In the genomic region with DNA sequence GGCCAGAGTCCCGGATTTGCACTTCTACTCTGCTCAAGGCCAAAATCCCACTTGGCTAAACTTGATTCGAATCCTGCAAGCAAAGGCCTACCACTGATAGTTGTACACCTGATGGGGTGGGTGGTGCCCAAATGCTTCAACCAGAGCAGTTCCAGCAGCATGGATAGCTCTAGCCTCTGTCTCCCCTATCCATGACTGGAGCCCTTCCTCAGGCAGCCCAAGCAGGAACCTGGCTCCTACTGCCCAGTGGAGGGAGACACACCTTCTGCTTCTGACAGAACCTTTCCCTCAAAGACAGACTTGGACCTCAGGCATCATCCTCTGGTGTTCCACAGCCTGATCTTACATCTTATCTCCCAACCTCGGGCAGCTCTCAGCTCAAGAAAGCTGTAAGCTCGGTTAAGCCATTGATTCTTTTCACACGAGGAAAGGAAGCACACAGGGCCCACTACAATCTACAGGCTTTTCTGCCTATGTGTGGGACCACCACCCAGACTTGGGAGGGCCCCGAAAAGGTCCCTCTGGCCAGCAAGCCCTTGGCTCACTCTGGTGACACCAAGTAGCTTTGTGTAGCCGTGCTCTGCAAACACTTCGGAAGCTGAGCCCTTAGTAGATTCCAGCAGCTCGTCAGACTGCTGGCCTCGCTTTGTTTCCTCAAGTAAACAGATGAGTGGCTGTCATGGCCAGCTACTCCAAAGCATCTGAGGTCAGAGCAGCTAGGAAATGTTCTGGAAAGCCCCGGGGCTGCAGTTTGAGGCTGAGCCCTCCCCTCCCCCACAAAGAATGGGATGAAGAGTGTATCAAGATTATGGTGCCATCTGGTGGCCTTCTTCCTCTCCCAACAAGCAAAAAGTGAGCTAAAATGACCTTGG, we compare ENCODE assay signal across 8 mouse cellular contexts. TPM values are rescaled to one million over a fixed set of nuclear protein-coding genes. Genes with fewer than 3 reads are reported as not detected.
DNase-seq lines count a peak whose midpoint lies in the region; ATAC-seq and TF ChIP-seq lines count a peak whose summit lies in the region.

No protein-coding gene starts in this region.

- peak overlapping the region; percentile 18; the same call in 1 of the 2 replicates for H3K27ac ChIP-seq in embryonic facial prominence, embryonic 13.5 days
- H3K27ac ChIP-seq in kidney, adult 2 months (ENCODE audit: insufficient read depth, low read depth, low read length) = no peak overlapping the region
- H3K27ac ChIP-seq in midbrain, embryonic 16.5 days (ENCODE audit: low read length) = peak overlapping the region; percentile 44
- H3K27ac ChIP-seq in stomach, embryonic 14.5 days (ENCODE audit: low read length) = no peak overlapping the region

- H3K4me1 ChIP-seq in embryonic facial prominence, embryonic 13.5 days = peaks cover 6% of the 10 kb centered on the region
- H3K4me1 ChIP-seq in kidney, adult 2 months (ENCODE audit: control insufficient read depth, insufficient read depth, low read length) = no peaks in the 10 kb centered on the region; the same call in 1 of the 2 replicates
- peaks cover 6% of the 10 kb centered on the region for H3K4me1 ChIP-seq in midbrain, embryonic 16.5 days (ENCODE audit: control insufficient read depth, insufficient read depth, low read length)
- H3K4me1 ChIP-seq in stomach, embryonic 14.5 days (ENCODE audit: control insufficient read depth, insufficient read depth, low read length) = no peaks in the 10 kb centered on the region

- H3K9me3 ChIP-seq in embryonic facial prominence, embryonic 13.5 days = no peaks in the 10 kb centered on the region
- no peaks in the 10 kb centered on the region for H3K9me3 ChIP-seq in midbrain, embryonic 16.5 days (replicated peaks; ENCODE audit: control insufficient read depth, low read length, poor library complexity, severe bottlenecking)
- no peaks in the 10 kb centered on the region for H3K9me3 ChIP-seq in stomach, embryonic 14.5 days (ENCODE audit: control insufficient read depth, low read depth, low read length)

- no peak for ATAC-seq in embryonic facial prominence, embryonic 13.5 days (ENCODE audit: insufficient number of reproducible peaks, insufficient read depth, low FRiP score, low TSS enrichment, low read depth)
- peak; percentile 87 for ATAC-seq in midbrain, embryonic 16.5 days
- peak; percentile 56; the same call in 1 of the 2 replicates for ATAC-seq in stomach, embryonic 14.5 days (ENCODE audit: insufficient number of reproducible peaks, insufficient read depth, low FRiP score, low read depth)

- H3K9ac ChIP-seq in embryonic facial prominence, embryonic 13.5 days = no peak overlapping the region
- H3K9ac ChIP-seq in midbrain, embryonic 16.5 days (ENCODE audit: low read depth, low read length) = no peak overlapping the region
- H3K9ac ChIP-seq in stomach, embryonic 14.5 days (replicated peaks; ENCODE audit: low read depth, low read length) = no peak overlapping the region

- H3K4me3 ChIP-seq in embryonic facial prominence, embryonic 13.5 days = no peak overlapping the region
- no peak overlapping the region for H3K4me3 ChIP-seq in kidney, adult 2 months (ENCODE audit: insufficient read depth, low read depth, low read length)
- H3K4me3 ChIP-seq in midbrain, embryonic 16.5 days (ENCODE audit: low read depth, low read length) = no peak overlapping the region
- H3K4me3 ChIP-seq in stomach, embryonic 14.5 days (ENCODE audit: low read depth, low read length) = no peak overlapping the region

- peak overlapping the region; percentile 45 for H3K4me2 ChIP-seq in embryonic facial prominence, embryonic 13.5 days
- H3K4me2 ChIP-seq in midbrain, embryonic 16.5 days (ENCODE audit: low read length) = no peak overlapping the region
- H3K4me2 ChIP-seq in stomach, embryonic 14.5 days (replicated peaks; ENCODE audit: low read depth, low read length) = peak overlapping the region; percentile 29; the same call in 1 of the 2 replicates

- DNase-seq in spleen, adult 18-20 months = peak; percentile 8 to 9
- DNase-seq in spleen, adult 12 weeks (ENCODE audit: low spot score) = no peak
- DNase-seq in heart, adult 9 months (ENCODE audit: low spot score in 2 of 2) = peak; percentile 79 to 80
- peak; percentile 79 for DNase-seq in kidney, adult 2 months
- peak; percentile 66 to 67 for DNase-seq in left cerebral cortex, postnatal 36 days (ENCODE audit: low spot score in 2 of 2)

- peak; percentile 62 for TF ChIP-seq CTCF in kidney, adult 2 months (conservative IDR thresholded peaks at IDR 0.05; ENCODE audit: insufficient read depth, insufficient read length, low read depth, low read length)

- no peaks in the 10 kb centered on the region for H3K36me3 ChIP-seq in embryonic facial prominence, embryonic 13.5 days
- no peaks in the 10 kb centered on the region for H3K36me3 ChIP-seq in kidney, adult 2 months (ENCODE audit: control insufficient read depth, insufficient read depth, low read length)
- no peaks in the 10 kb centered on the region for H3K36me3 ChIP-seq in midbrain, embryonic 16.5 days (ENCODE audit: control insufficient read depth, insufficient read depth, low read length)
- no peaks in the 10 kb centered on the region for H3K36me3 ChIP-seq in stomach, embryonic 14.5 days (ENCODE audit: control insufficient read depth, insufficient read depth, low read length)

- no peak for TF ChIP-seq POLR2A in kidney, adult 2 months (IDR thresholded peaks at IDR 0.05; ENCODE audit: low read depth, low read length)

- intact Hi-C loops in left cerebral cortex, postnatal 36 days (cut with DNase I) = loop anchor here (2.0 kb wide), 1 partner anchor 835 kb away; the partner anchor contains the start of gene Neto2

- no peaks in the 10 kb centered on the region for H3K27me3 ChIP-seq in embryonic facial prominence, embryonic 13.5 days
- H3K27me3 ChIP-seq in kidney, adult 2 months (replicated peaks; ENCODE audit: control insufficient read depth, insufficient read depth, low read length) = no peaks in the 10 kb centered on the region
- H3K27me3 ChIP-seq in midbrain, embryonic 16.5 days (ENCODE audit: control insufficient read depth, insufficient read depth, low read depth, low read length) = no peaks in the 10 kb centered on the region
- H3K27me3 ChIP-seq in stomach, embryonic 14.5 days (ENCODE audit: control insufficient read depth, insufficient read depth, low read length) = no peaks in the 10 kb centered on the region

- 49% methylated on average over 11 of the region's 11 CpGs for WGBS in embryonic facial prominence, embryonic 13.5 days
- 48% methylated on average over 11 of the region's 11 CpGs for WGBS in kidney, adult 2 months
- WGBS in midbrain, embryonic 16.5 days = 39% methylated on average over 11 of the region's 11 CpGs
- 38% methylated on average over 11 of the region's 11 CpGs for whole genome bisulfite sequencing in stomach, embryonic 14.5 days

RNA-seq across cellular contexts. Expression of gene Abcc12, which starts 44.5 kb away (rescaled TPM):
- polyA plus RNA-seq in embryonic facial prominence, embryonic 13.5 days (2015; fragmentation: Nextera tagmentation; extraction: Ambion mirVana) = 0.10 and 0.19 TPM in 2 replicates
- 0.01 and 0.03 TPM in 2 replicates for polyA plus RNA-seq in kidney, adult 2 months (2012; rRNA removed)
- under 1 TPM; 0.27 to 0.59 TPM for total RNA-seq in left cerebral cortex, postnatal 36 days (2021)
- 0.21 and 0.33 TPM in 2 replicates for polyA plus RNA-seq in midbrain, embryonic 16.5 days (2015; fragmentation: Nextera tagmentation; extraction: Ambion mirVana)
- polyA plus RNA-seq in stomach, embryonic 14.5 days (2014; fragmentation: Nextera tagmentation; extraction: Ambion mirVana) = 0.22 TPM in 2 replicates

Comparison
In these comparisons a context has a peak if more than half of its experiments do, and no peak if none do; other contexts are left out.
1. H3K27ac ChIP-seq: peak in embryonic facial prominence, embryonic 13.5 days (single experiment) and midbrain, embryonic 16.5 days (single experiment); none in kidney, adult 2 months (single experiment) and stomach, embryonic 14.5 days (single experiment).